Mouse (Mus musculus): ENCODE results near the gene Nfkb2.

Nfkb2 gene

GRCm38 (mm10) chr19:46344710-46345419, 40.7 kb downstream of the Nfkb2 start:
- no peak for DNase-seq (ENCODE audit: low spot score in 2 of 2)

- no peak for DNase-seq (ENCODE audit: low spot score in 2 of 2)
Measured at GRCm38 (mm10) chr19:46347146-46347545, 43.0 kb downstream of the Nfkb2 start.

- peak in 1 of 2 experiments; percentile 39 for DNase-seq (ENCODE audit: low spot score in 2 of 2)
Measured at GRCm38 (mm10) chr19:46347936-46348668, 44.0 kb downstream of the Nfkb2 start.

- peak; percentile 90 to 95 for DNase-seq (ENCODE audit: low spot score in 2 of 2)
Measured at GRCm38 (mm10) chr19:46348761-46349458, 44.8 kb downstream of the Nfkb2 start.

GRCm38 (mm10) chr19:46349550-46349949, 45.4 kb downstream of the Nfkb2 start:
- DNase-seq (ENCODE audit: low spot score in 2 of 2) = no peak

- no peak for DNase-seq (ENCODE audit: low spot score in 2 of 2)
Measured at GRCm38 (mm10) chr19:46350168-46350932, 46.2 kb downstream of the Nfkb2 start, which contains the start of gene 2310034G01Rik. Gene 2310034G01Rik, minus strand, starts transcription at chr19:46350302.

GRCm38 (mm10) chr19:46356701-46357138, 52.6 kb downstream of the Nfkb2 start:
- peak; percentile 90 to 91 for DNase-seq (ENCODE audit: low spot score in 2 of 2)

- DNase-seq (ENCODE audit: low spot score in 2 of 2) = no peak
Measured at GRCm38 (mm10) chr19:46357344-46358280, 53.5 kb downstream of the Nfkb2 start.

GRCm38 (mm10) chr19:46358381-46358780, 54.3 kb downstream of the Nfkb2 start:
- no peak for DNase-seq (ENCODE audit: low spot score in 2 of 2)
